19 mouse cellular contexts compared by ENCODE assay signal in the genomic region with DNA sequence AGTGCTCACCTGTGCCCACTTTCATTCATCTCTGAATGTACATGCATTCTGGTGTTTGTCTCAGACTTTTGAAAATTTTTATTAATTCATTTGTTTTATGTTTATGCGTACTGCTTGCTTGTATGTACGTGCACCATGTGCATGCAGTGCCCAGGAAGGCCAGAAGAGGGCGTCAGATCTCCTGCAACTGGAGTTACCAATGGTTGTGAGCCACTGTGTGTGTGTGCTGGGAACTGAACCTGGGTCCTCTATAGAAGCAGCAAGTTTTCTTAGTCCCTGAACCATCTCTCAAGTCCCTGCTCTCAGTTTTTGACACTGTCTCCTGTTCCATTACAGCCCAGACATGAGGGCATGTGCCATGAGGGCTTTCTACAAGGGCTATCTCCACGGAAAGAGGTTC.
DNase-seq lines count a peak whose midpoint lies in the region; ATAC-seq and TF ChIP-seq lines count a peak whose summit lies in the region.
"Had no signal": no experiment of that assay in that cellular context is flagged by ENCODE, and none has a peak within 500 bp of the region (broad histone marks: within the 10 kb centered on the region; RNA-seq: fewer than 3 reads in every experiment).

No protein-coding gene starts in this region.

- DNase-seq in heart, adult 2 months = no peak
- no peak for DNase-seq in heart, adult 11 months
- no peak for DNase-seq in liver, postnatal 0 days
- DNase-seq in liver = no peak
- no peak for DNase-seq in midbrain, postnatal 0 days (ENCODE audit: low spot score)
- DNase-seq in stomach, postnatal 0 days (ENCODE audit: low spot score) = no peak
- DNase-seq in adrenal gland, postnatal 25 days = no peak
- DNase-seq: adrenal gland, adult 8-10 months; cerebellum, adult 11 months; cerebellum, postnatal 25 days; embryo, embryonic 11 days; heart, postnatal 4 days; kidney, adult 18-20 months; right cerebral cortex, postnatal 25 days had no signal

- no peaks in the 10 kb centered on the region for H3K79me2 ChIP-seq in heart, adult 2 months (replicated peaks; ENCODE audit: control insufficient read depth, insufficient read depth, low read length)

- no peak overlapping the region for H3K9ac ChIP-seq in heart, adult 2 months (ENCODE audit: low read depth, low read length)
- no peak overlapping the region for H3K9ac ChIP-seq in liver, postnatal 0 days (replicated peaks)
- H3K9ac ChIP-seq in midbrain, postnatal 0 days (replicated peaks; ENCODE audit: low read length, poor library complexity, severe bottlenecking) = no peak overlapping the region
- H3K9ac ChIP-seq in midbrain, embryonic 13.5 days (replicated peaks) = no peak overlapping the region
- no peak overlapping the region for H3K9ac ChIP-seq in stomach, postnatal 0 days (ENCODE audit: low read length)
- H3K9ac ChIP-seq: heart, embryonic 15.5 days; limb, embryonic 15.5 days had no signal

- intact Hi-C loops in heart, adult 2 months (cut with DNase I) = no loop called here

- no peak overlapping the region for H3K4me2 ChIP-seq in liver, postnatal 0 days (ENCODE audit: low read depth, low read length)
- H3K4me2 ChIP-seq in midbrain, postnatal 0 days (ENCODE audit: low read depth, low read length, poor library complexity, severe bottlenecking) = no peak overlapping the region
- no peak overlapping the region for H3K4me2 ChIP-seq in midbrain, embryonic 13.5 days (replicated peaks)
- H3K4me2 ChIP-seq in stomach, postnatal 0 days (replicated peaks; ENCODE audit: low read depth) = no peak overlapping the region
- H3K4me2 ChIP-seq: heart, embryonic 15.5 days; limb, embryonic 15.5 days had no signal

- H3K27me3 ChIP-seq in heart, adult 2 months (ENCODE audit: control insufficient read depth, insufficient read depth, low read length) = no peaks in the 10 kb centered on the region
- 0 out of 2 replicates have a peak, but pooled peaks cover 3% of the 10 kb centered on the region for H3K27me3 ChIP-seq in liver, postnatal 0 days (ENCODE audit: insufficient read depth, low read length)
- no peaks in the 10 kb centered on the region for H3K27me3 ChIP-seq in midbrain, postnatal 0 days (ENCODE audit: insufficient read depth, low read length)
- peaks cover 4% of the 10 kb centered on the region; the same call in 1 of the 2 replicates for H3K27me3 ChIP-seq in midbrain, embryonic 13.5 days
- H3K27me3 ChIP-seq in stomach, postnatal 0 days (ENCODE audit: control insufficient read depth, insufficient read depth, low read length) = no peaks in the 10 kb centered on the region
- H3K27me3 ChIP-seq: heart, embryonic 15.5 days; limb, embryonic 15.5 days had no signal

- no peaks in the 10 kb centered on the region; the same call in 1 of the 2 replicates for H3K4me1 ChIP-seq in heart, adult 2 months (ENCODE audit: control insufficient read depth, insufficient read depth, low read length)
- H3K4me1 ChIP-seq in liver, postnatal 0 days (ENCODE audit: insufficient read depth) = peaks cover 3% of the 10 kb centered on the region; the same call in 1 of the 2 replicates
- H3K4me1 ChIP-seq in midbrain, postnatal 0 days (ENCODE audit: insufficient read depth, low read length) = peaks cover 15% of the 10 kb centered on the region
- H3K4me1 ChIP-seq in midbrain, embryonic 13.5 days (replicated peaks) = peaks cover 38% of the 10 kb centered on the region
- no peaks in the 10 kb centered on the region for H3K4me1 ChIP-seq in stomach, postnatal 0 days (replicated peaks; ENCODE audit: control insufficient read depth, insufficient read depth)

- H3K36me3 ChIP-seq in heart, adult 2 months (ENCODE audit: control insufficient read depth, insufficient read depth, low read length) = no peaks in the 10 kb centered on the region
- no peaks in the 10 kb centered on the region for H3K36me3 ChIP-seq in liver, postnatal 0 days (replicated peaks; ENCODE audit: insufficient read depth, low read length)
- H3K36me3 ChIP-seq in midbrain, postnatal 0 days (ENCODE audit: insufficient read depth, low read length) = no peaks in the 10 kb centered on the region
- H3K36me3 ChIP-seq in midbrain, embryonic 13.5 days = no peaks in the 10 kb centered on the region
- no peaks in the 10 kb centered on the region for H3K36me3 ChIP-seq in stomach, postnatal 0 days (ENCODE audit: control insufficient read depth, insufficient read depth, low read length)
- H3K36me3 ChIP-seq: heart, embryonic 15.5 days; limb, embryonic 15.5 days had no signal

- peak; percentile 23; the same call in 1 of the 2 replicates for TF ChIP-seq CTCF in heart, adult 2 months (IDR thresholded peaks at IDR 0.05)
- TF ChIP-seq CTCF in liver, postnatal 0 days (IDR thresholded peaks at IDR 0.05; ENCODE audit: low read depth) = peak; percentile 20
- TF ChIP-seq CTCF in midbrain, postnatal 0 days (IDR thresholded peaks at IDR 0.05) = peak; percentile 42
- peak; percentile 19; the same call in 1 of the 2 replicates for TF ChIP-seq CTCF in stomach, postnatal 0 days (IDR thresholded peaks at IDR 0.05; ENCODE audit: low read depth)

- no peak overlapping the region for H3K4me3 ChIP-seq in heart, adult 2 months
- no peak overlapping the region for H3K4me3 ChIP-seq in liver, postnatal 0 days (ENCODE audit: low read depth, low read length)
- H3K4me3 ChIP-seq in midbrain, postnatal 0 days (ENCODE audit: low read depth, low read length) = no peak overlapping the region
- H3K4me3 ChIP-seq in midbrain, embryonic 13.5 days (replicated peaks) = no peak overlapping the region
- no peak overlapping the region for H3K4me3 ChIP-seq in stomach, postnatal 0 days (ENCODE audit: low read depth, low read length)
- H3K4me3 ChIP-seq: heart, embryonic 15.5 days; limb, embryonic 15.5 days had no signal

- no peak overlapping the region for H3K27ac ChIP-seq in heart, adult 2 months
- H3K27ac ChIP-seq in liver, postnatal 0 days (ENCODE audit: low read depth) = no peak overlapping the region
- H3K27ac ChIP-seq in midbrain, postnatal 0 days (ENCODE audit: low read depth, low read length) = no peak overlapping the region
- H3K27ac ChIP-seq in midbrain, embryonic 13.5 days = no peak overlapping the region
- H3K27ac ChIP-seq in stomach, postnatal 0 days (replicated peaks) = no peak overlapping the region
- H3K27ac ChIP-seq: heart, embryonic 15.5 days; hindbrain, postnatal 0 days; limb, embryonic 15.5 days had no signal

- no peak for ATAC-seq in liver, postnatal 0 days
- ATAC-seq in midbrain, postnatal 0 days (ENCODE audit: low FRiP score) = no peak
- ATAC-seq in midbrain, embryonic 13.5 days = no peak
- no peak for ATAC-seq in stomach, postnatal 0 days (ENCODE audit: low FRiP score, low TSS enrichment)
- ATAC-seq: hindbrain, postnatal 0 days; midbrain, embryonic 16.5 days had no signal

- TF ChIP-seq POLR2A in heart, adult 2 months (IDR thresholded peaks at IDR 0.05; ENCODE audit: insufficient read depth, low read depth, low read length) = no peak

- WGBS in heart, adult 2 months = 94% methylated on average over 4 of the region's 4 CpGs
- WGBS in liver, postnatal 0 days (ENCODE audit: insufficient replicate concordance) = 84% methylated on average over 4 of the region's 4 CpGs
- WGBS in midbrain, postnatal 0 days = 95% methylated on average over 4 of the region's 4 CpGs
- WGBS in midbrain, embryonic 13.5 days = 95% methylated on average over 4 of the region's 4 CpGs
- 92% methylated on average over 4 of the region's 4 CpGs for WGBS in stomach, postnatal 0 days

- no peak for TF ChIP-seq EP300 in heart, adult 2 months (IDR thresholded peaks at IDR 0.05; ENCODE audit: insufficient read depth, low read depth, low read length)
- TF ChIP-seq EP300 in liver, postnatal 0 days (IDR thresholded peaks at IDR 0.05; ENCODE audit: low read depth) = no peak
- TF ChIP-seq EP300 in stomach, postnatal 0 days (optimal IDR thresholded peaks at IDR 0.05) = no peak

- no peaks in the 10 kb centered on the region for H3K9me3 ChIP-seq in liver, postnatal 0 days (ENCODE audit: low read length)
- H3K9me3 ChIP-seq in midbrain, postnatal 0 days (ENCODE audit: low read length) = no peaks in the 10 kb centered on the region
- no peaks in the 10 kb centered on the region; the same call in 1 of the 2 replicates for H3K9me3 ChIP-seq in midbrain, embryonic 13.5 days
- no peaks in the 10 kb centered on the region for H3K9me3 ChIP-seq in stomach, postnatal 0 days (ENCODE audit: control insufficient read depth, low read length)
- H3K9me3 ChIP-seq: heart, embryonic 15.5 days; limb, embryonic 15.5 days had no signal
